Mouse (Mus musculus): ENCODE data around the gene Errfi1. TPM values are rescaled to one million over a fixed set of nuclear protein-coding genes. Genes with fewer than 3 reads are reported as not detected.
A peak's percentile ranks its signal among the peaks of the same experiment; 100 is the strongest.

The Errfi1 gene
- polyA plus RNA-seq, 1 experiment from 2014 or later = 25.5 TPM

DNA sequence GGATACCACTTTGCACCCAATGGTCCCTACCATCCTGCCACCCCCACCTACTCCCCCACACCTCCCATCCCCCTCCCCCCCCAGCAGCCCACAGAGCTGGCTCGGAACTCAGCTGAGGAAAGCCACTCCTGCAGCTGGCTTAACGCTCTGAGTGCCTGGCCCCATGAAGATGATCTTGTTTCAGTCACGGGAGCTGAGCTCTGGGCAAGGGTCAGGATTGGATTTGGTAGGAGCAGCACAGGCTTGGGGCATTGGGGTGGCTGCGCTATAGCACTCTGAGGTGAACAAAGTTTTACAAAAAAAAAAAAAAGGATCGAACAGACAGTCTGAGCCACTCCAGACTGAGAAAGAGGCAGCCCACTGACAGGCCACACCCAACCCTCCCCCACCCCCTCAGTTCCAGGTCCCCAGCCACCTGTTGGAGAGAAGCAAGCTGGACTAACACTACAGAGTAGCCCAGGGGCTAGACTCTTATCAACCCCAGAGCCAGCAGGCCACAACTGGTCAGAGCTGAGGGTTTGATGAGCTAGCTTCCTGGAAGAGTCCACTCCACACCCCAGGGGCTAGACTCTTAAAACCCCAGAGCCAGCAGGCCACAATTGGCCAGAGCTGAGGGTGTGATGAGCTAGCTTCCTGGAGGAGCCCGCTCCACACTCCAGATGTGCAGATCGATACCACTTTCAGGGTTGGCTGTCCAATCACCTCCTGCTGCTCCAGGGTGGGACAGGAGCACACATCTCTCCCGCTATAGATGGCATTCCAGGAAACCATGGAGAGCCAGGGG lies 41.2 kb downstream of the Errfi1 start:
- 54% methylated on average over 8 of the region's 8 CpGs for WGBS

DNA sequence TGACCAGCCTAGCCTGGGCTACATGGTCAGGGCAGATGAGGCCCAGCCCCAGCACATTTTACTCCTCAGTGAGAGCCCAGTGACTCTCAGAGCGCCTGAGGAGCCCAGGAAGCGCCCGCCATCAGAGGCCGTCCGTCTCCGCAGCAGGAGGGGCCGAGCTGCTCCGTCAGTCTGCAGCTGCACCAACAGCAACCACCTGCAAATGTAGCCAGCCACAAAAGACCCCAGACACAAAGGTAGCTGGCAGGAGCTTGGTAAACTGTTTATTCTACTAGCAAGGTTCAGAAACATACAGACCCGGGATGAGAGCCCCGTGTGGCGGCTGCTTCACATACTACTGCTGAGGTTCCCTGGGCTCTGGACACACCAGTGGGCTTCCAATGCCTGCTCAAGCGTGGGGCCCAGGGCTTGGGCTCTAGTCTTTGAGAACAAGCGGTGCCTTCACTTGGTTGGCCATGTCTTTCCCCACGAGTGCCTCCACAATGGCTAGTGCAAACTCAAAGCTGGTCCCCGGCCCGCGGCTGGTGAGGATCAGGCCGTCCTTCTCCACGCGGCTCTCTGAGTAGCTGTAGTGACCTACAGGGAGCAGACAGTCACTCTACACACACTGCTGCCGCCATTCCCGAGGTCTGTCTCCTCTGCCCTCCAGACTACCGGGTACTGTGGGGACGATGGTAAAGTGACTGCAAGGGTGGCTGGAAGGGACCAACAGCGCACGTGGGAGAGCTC lies 43.3 kb downstream of the Errfi1 start:
- H3K27ac ChIP-seq (replicated peaks; ENCODE audit: low read depth, low read length) = no peak overlapping the region
- H3K27me3 ChIP-seq (replicated peaks; ENCODE audit: control insufficient read depth, insufficient read depth, low read length) = no peaks in the 10 kb centered on the region
- H3K4me2 ChIP-seq (ENCODE audit: low read depth, low read length) = no peak overlapping the region
- H3K4me1 ChIP-seq (ENCODE audit: control insufficient read depth, insufficient read depth, low read length) = no peaks in the 10 kb centered on the region
- ATAC-seq (ENCODE audit: low read depth) = no peak
- no peak overlapping the region for H3K4me3 ChIP-seq (ENCODE audit: low read depth, low read length)
- H3K9ac ChIP-seq (ENCODE audit: low read depth, low read length) = no peak overlapping the region
- 92% methylated on average over 25 of the region's 26 CpGs for WGBS
- H3K36me3 ChIP-seq (ENCODE audit: control insufficient read depth, insufficient read depth, low read length) = peaks cover 61% of the 10 kb centered on the region
- no peaks in the 10 kb centered on the region for H3K9me3 ChIP-seq (ENCODE audit: control insufficient read depth, low read length)
- DNase-seq (ENCODE audit: low spot score) = no peak

More for the DNA sequence above, 41.2 kb downstream of the Errfi1 start:
- no peaks in the 10 kb centered on the region for H3K9me3 ChIP-seq (ENCODE audit: control insufficient read depth, low read length)
- no peak overlapping the region for H3K27ac ChIP-seq (replicated peaks; ENCODE audit: low read depth, low read length)
- H3K9ac ChIP-seq (ENCODE audit: low read depth, low read length) = no peak overlapping the region; the same call in 1 of the 2 replicates
- no peaks in the 10 kb centered on the region for H3K27me3 ChIP-seq (replicated peaks; ENCODE audit: control insufficient read depth, insufficient read depth, low read length)
- H3K36me3 ChIP-seq (ENCODE audit: control insufficient read depth, insufficient read depth, low read length) = peaks cover 40% of the 10 kb centered on the region
- DNase-seq (ENCODE audit: low spot score) = no peak
- no peak overlapping the region for H3K4me2 ChIP-seq (ENCODE audit: low read depth, low read length)
- H3K4me3 ChIP-seq (ENCODE audit: low read depth, low read length) = no peak overlapping the region
- H3K4me1 ChIP-seq (ENCODE audit: control insufficient read depth, insufficient read depth, low read length) = 0 out of 2 replicates have a peak, but pooled peaks cover 3% of the 10 kb centered on the region
- ATAC-seq (ENCODE audit: low read depth) = no peak

DNA sequence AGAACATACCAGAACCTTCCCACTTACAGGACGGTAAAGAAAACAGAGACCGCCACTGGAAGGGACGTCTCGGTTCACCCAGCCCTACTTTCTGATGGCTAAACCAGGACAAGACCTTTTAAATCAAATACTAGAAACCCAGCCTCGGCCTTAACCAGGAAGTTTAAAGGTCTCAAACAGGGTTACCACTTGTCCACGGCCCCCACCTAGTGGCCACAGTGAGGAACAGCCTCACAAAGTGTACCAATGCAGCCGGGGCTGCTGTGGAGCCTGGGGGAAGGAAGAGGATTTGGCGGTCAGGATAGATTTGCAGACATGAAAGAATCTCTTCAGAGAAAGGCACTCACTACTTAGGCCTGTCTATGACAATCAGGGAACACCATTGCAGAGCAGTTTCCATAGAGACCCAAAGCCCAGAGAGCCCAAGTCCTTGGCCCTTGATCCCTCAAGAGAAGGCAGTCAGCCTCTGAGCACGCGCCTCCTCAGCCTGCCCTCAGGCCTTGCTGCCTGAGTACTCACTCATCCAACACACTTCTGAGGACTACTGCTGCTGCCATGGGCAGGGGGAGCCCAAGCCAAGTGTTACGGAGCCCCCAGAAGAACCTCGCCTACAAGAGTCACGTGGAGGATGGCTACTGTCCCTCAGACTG lies 45.1 kb downstream of the Errfi1 start:
- Histone ChIP-seq H3K36me3 (ENCODE audit: control insufficient read depth, insufficient read depth, low read length) (peaks cover 79% of the 10 kb centered on the region), H3K4me2 (ENCODE audit: low read depth, low read length) (no peak overlapping the region), H3K4me3 (ENCODE audit: low read depth, low read length) (no peak overlapping the region), H3K9me3 (ENCODE audit: control insufficient read depth, low read length) (no peaks in the 10 kb centered on the region), H3K4me1 (ENCODE audit: control insufficient read depth, insufficient read depth, low read length) (no peaks in the 10 kb centered on the region), H3K9ac (ENCODE audit: low read depth, low read length) (no peak overlapping the region), H3K27me3 (replicated peaks; ENCODE audit: control insufficient read depth, insufficient read depth, low read length) (no peaks in the 10 kb centered on the region), H3K27ac (replicated peaks; ENCODE audit: low read depth, low read length) (no peak overlapping the region)
- ATAC-seq (ENCODE audit: low read depth) (peak; percentile 27; the same call in 1 of the 2 replicates), DNase-seq (ENCODE audit: low spot score) (peak; percentile 85)
- 55% methylated on average over 13 of the region's 13 CpGs for WGBS

DNA sequence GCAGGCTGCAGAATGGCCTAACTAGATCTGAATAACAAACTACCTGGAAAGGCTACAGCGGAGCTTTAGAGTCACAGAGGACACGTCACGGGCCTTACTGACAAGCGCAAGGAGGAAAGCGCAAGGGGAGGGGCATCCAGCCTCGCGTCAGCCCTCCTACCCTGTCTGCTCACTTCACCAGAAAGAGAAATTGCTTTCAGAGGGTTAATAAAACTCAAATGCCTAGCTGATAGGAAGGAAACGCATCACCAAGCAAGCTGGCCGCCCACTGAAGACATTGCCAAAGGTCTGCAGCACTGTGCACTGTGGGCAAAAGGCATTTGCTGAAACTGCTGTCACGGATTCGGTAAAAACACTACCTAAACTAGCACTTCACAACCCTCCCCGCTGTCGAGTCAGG lies 46.8 kb downstream of the Errfi1 start:
- Histone ChIP-seq H3K4me3 (ENCODE audit: low read depth, low read length) (no peak overlapping the region), H3K4me1 (ENCODE audit: control insufficient read depth, insufficient read depth, low read length) (no peaks in the 10 kb centered on the region), H3K4me2 (ENCODE audit: low read depth, low read length) (no peak overlapping the region), H3K27ac (replicated peaks; ENCODE audit: low read depth, low read length) (no peak overlapping the region), H3K9ac (ENCODE audit: low read depth, low read length) (no peak overlapping the region), H3K27me3 (replicated peaks; ENCODE audit: control insufficient read depth, insufficient read depth, low read length) (no peaks in the 10 kb centered on the region), H3K36me3 (ENCODE audit: control insufficient read depth, insufficient read depth, low read length) (peaks cover 91% of the 10 kb centered on the region), H3K9me3 (ENCODE audit: control insufficient read depth, low read length) (no peaks in the 10 kb centered on the region)
- DNase-seq (ENCODE audit: low spot score) = no peak
- WGBS = 93% methylated on average over 13 of the region's 13 CpGs
- no peak for ATAC-seq (ENCODE audit: low read depth)

DNA sequence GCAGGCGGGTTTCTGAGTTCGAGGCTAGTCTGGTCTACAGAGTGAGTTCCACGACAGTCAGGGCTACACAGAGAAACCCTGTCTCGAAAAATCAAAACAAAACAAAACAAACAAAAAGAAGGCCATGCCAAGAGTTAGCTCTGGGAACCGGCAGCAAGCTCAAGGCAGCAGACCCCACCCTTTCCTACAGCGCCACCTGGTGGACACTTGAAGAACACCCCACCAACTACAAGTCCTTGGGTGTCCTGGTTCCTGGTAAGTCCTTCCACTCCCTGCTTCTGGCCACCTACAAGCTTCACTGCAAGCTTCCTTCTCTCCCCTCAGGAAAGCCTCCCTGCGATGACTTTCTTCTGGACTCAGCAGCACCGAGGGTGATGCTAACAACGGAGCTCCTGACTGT lies 47.9 kb downstream of the Errfi1 start:
- Histone ChIP-seq H3K27ac (replicated peaks; ENCODE audit: low read depth, low read length) (no peak overlapping the region), H3K9ac (ENCODE audit: low read depth, low read length) (no peak overlapping the region), H3K4me3 (ENCODE audit: low read depth, low read length) (no peak overlapping the region), H3K4me1 (ENCODE audit: control insufficient read depth, insufficient read depth, low read length) (no peaks in the 10 kb centered on the region), H3K4me2 (ENCODE audit: low read depth, low read length) (no peak overlapping the region), H3K36me3 (ENCODE audit: control insufficient read depth, insufficient read depth, low read length) (peaks cover 88% of the 10 kb centered on the region), H3K27me3 (replicated peaks; ENCODE audit: control insufficient read depth, insufficient read depth, low read length) (no peaks in the 10 kb centered on the region), H3K9me3 (ENCODE audit: control insufficient read depth, low read length) (no peaks in the 10 kb centered on the region)
- WGBS = 56% methylated on average over 9 of the region's 9 CpGs
- ATAC-seq (ENCODE audit: low read depth) (no peak), DNase-seq (ENCODE audit: low spot score) (peak; percentile 58)

DNA sequence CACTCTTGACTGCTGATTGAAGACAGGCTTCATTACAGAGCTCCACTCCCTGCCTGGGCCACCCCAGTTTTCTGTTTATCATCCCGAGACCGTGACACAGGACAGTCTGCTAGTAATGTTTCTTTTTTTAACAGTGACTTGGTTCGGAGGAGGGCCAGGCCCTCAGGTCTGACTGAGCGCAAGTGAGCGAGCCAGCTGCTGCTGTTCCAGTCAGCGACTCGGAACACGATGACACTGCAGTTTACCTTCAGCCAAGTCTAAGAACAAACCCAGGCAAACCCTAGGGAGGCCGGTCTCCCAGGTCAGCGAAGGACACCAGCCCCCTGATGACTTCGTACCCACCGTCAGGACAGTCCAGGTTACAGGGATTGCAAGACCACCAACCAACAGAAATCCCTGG lies 48.3 kb downstream of the Errfi1 start:
- no peaks in the 10 kb centered on the region for H3K9me3 ChIP-seq (ENCODE audit: control insufficient read depth, low read length)
- no peak overlapping the region for H3K4me3 ChIP-seq (ENCODE audit: low read depth, low read length)
- no peak for DNase-seq (ENCODE audit: low spot score)
- H3K36me3 ChIP-seq (ENCODE audit: control insufficient read depth, insufficient read depth, low read length) = peaks cover 84% of the 10 kb centered on the region
- H3K4me2 ChIP-seq (ENCODE audit: low read depth, low read length) = no peak overlapping the region
- 89% methylated on average over 12 of the region's 12 CpGs for WGBS
- H3K27me3 ChIP-seq (replicated peaks; ENCODE audit: control insufficient read depth, insufficient read depth, low read length) = no peaks in the 10 kb centered on the region
- H3K9ac ChIP-seq (ENCODE audit: low read depth, low read length) = no peak overlapping the region
- no peak for ATAC-seq (ENCODE audit: low read depth)
- no peaks in the 10 kb centered on the region for H3K4me1 ChIP-seq (ENCODE audit: control insufficient read depth, insufficient read depth, low read length)
- H3K27ac ChIP-seq (replicated peaks; ENCODE audit: low read depth, low read length) = no peak overlapping the region

DNA sequence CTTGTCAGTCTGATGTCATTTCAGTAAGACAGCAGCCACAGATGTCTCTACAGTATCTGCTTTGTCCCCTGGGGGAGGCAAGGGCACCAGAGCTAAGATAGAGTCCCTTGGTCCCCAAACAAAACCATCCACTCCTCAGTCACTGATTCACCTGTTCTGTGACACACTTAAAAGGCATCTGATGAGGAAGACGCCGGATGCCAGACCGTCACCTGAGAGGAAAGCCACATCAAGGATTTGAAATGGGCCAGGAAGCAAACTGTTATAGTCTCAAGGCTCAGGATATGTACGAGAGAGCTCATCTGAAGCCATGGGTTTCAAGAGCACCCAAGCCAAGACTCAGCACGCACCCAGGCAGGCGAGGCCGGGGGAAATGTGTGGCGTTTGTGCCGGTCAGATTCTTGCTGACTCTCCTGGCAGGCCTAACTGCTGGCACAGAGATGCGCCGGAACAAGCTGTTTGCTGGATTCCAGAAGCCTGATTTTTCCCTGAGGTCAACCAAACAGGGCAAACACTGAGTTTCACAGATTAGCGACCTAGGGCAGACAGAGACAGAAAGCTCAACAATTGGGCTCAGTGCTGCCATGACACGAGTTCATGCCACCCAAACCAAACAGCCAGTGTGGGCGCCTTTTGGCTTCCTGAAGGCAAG lies 49.5 kb downstream of the Errfi1 start:
- Histone ChIP-seq H3K9me3 (ENCODE audit: control insufficient read depth, low read length) (no peaks in the 10 kb centered on the region), H3K27ac (replicated peaks; ENCODE audit: low read depth, low read length) (no peak overlapping the region), H3K4me2 (ENCODE audit: low read depth, low read length) (no peak overlapping the region), H3K27me3 (replicated peaks; ENCODE audit: control insufficient read depth, insufficient read depth, low read length) (no peaks in the 10 kb centered on the region), H3K9ac (ENCODE audit: low read depth, low read length) (no peak overlapping the region), H3K4me1 (ENCODE audit: control insufficient read depth, insufficient read depth, low read length) (no peaks in the 10 kb centered on the region), H3K4me3 (ENCODE audit: low read depth, low read length) (no peak overlapping the region), H3K36me3 (ENCODE audit: control insufficient read depth, insufficient read depth, low read length) (peaks cover 76% of the 10 kb centered on the region)
- DNase-seq (ENCODE audit: low spot score) (no peak), ATAC-seq (ENCODE audit: low read depth) (no peak)
- WGBS = 91% methylated on average over 14 of the region's 14 CpGs

DNA sequence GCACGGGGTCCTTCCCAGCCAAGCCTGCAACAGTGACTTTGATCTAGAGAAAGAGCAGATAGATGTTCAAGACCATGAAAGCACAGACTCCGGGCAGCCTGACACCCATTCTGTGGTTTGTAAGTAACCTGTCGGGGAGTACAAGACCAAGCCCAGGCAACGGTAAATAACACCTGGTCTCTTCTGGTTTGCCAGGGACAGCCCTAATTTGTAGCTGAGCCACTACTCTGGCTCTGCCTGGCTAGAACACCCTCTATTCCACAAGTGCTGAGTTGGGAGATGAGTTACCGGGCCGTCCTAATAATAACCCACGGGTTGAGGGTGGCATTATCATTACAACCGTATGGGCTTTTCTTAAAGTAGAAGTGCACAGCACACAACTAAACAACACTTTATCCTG lies 53.4 kb downstream of the Errfi1 start:
- Histone ChIP-seq H3K27ac (replicated peaks; ENCODE audit: low read depth, low read length) (no peak overlapping the region), H3K4me2 (ENCODE audit: low read depth, low read length) (no peak overlapping the region), H3K9ac (ENCODE audit: low read depth, low read length) (no peak overlapping the region), H3K27me3 (replicated peaks; ENCODE audit: control insufficient read depth, insufficient read depth, low read length) (no peaks in the 10 kb centered on the region), H3K4me3 (ENCODE audit: low read depth, low read length) (no peak overlapping the region), H3K9me3 (ENCODE audit: control insufficient read depth, low read length) (no peaks in the 10 kb centered on the region), H3K4me1 (ENCODE audit: control insufficient read depth, insufficient read depth, low read length) (no peaks in the 10 kb centered on the region), H3K36me3 (ENCODE audit: control insufficient read depth, insufficient read depth, low read length) (peaks cover 40% of the 10 kb centered on the region)
- WGBS = 91% methylated on average over 8 of the region's 8 CpGs
- no peak for ATAC-seq (ENCODE audit: low read depth)
- no peak for DNase-seq (ENCODE audit: low spot score)
